Mouse (Mus musculus): ENCODE data around the gene Tent5c. TPM values are rescaled to one million over a fixed set of nuclear protein-coding genes. Genes with fewer than 3 reads are reported as not detected.

Tent5c gene
- polyA plus RNA-seq, 1 experiment: 0.13 TPM

DNA sequence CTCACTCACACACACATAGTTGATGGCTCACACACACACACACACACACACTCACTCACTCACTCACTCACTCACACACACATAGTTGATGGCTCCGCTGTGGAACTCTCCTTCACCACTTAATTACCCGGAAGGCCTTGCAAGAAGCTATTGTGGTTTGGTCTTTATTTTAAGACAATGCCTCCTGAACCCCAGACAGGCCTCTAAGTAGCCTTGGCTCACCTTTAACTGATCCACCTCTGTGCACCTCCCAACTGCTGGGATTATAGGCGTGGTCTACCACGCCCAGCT is 831 bp upstream of the Tent5c start:
- TF ChIP-seq TCF3 (IDR thresholded peaks at IDR 0.05; ENCODE audit: insufficient read length, low read depth): no peak
- no peak for TF ChIP-seq POLR2AphosphoS2 (IDR thresholded peaks at IDR 0.05; ENCODE audit: insufficient read length, low read depth)
- no peak for TF ChIP-seq MYOD1 (IDR thresholded peaks at IDR 0.05; ENCODE audit: control insufficient read depth in 1 of 3, insufficient read length in 2 of 3, low read depth in 2 of 3)
- no peak for TF ChIP-seq TCF12 (IDR thresholded peaks at IDR 0.05; ENCODE audit: insufficient read depth, poor library complexity, severe bottlenecking)

DNA sequence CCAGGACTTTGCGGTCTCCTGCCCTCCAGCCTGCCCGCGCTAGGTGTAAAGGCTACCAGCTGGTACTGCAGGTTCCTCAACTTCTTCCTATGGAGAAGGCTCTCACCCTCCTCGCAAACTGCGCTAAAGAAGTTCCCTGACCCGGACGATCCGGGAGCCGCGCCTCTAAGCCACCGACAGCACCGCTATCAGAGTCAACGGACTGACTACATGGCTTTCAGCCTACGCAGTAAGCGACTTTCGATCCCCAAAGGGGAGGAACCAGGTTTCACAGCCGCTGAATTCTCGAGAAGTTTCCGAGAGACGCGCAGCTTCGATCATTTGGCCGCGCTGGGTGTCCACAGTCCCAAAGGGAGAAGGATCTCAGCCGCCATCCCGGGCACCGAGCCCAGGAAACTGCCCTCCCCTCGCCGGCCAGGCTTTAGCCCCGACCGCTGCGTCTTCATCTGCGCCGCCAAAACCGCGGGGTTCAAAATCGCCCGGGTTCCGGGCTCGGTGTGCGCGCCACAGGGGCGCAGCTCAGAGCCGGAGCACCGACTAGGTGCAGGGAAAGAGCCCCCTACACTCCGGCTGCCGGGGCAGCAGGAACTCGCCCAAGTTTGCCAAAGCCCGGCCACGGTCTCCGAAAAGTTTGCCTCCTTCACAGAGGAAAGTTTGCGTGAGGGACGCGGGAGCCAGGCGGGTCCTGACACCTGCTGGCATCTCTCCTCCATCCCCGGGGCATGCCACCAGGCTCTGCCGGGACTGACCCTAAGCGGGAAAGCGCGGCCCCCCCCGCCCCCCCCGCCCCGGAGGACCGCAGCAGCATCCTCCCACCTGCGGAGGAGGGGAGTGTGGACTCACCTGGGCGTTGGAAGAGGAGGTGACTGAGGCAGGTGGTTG is 632 bp downstream of the Tent5c start:
- TF ChIP-seq CEBPB (IDR thresholded peaks at IDR 0.05; ENCODE audit: insufficient read depth, poor library complexity, severe bottlenecking) (no peak), TCF3 (IDR thresholded peaks at IDR 0.05; ENCODE audit: insufficient read length, low read depth) (no peak), USF1 (IDR thresholded peaks at IDR 0.05; ENCODE audit: low read depth) (no peak), POLR2A (IDR thresholded peaks at IDR 0.05; ENCODE audit: insufficient read length, low read depth) (no peak), MYOD1 (IDR thresholded peaks at IDR 0.05; ENCODE audit: control insufficient read depth in 1 of 3, insufficient read length in 2 of 3, low read depth in 2 of 3) (no peak), POLR2AphosphoS2 (IDR thresholded peaks at IDR 0.05; ENCODE audit: insufficient read length, low read depth) (no peak), E2F4 (IDR thresholded peaks at IDR 0.05; ENCODE audit: insufficient read depth) (no peak), MYOG (IDR thresholded peaks at IDR 0.05; ENCODE audit: control insufficient read depth in 1 of 3, insufficient read depth in 1 of 3, insufficient read length in 2 of 3, low read depth in 2 of 3) (no peak), TCF12 (IDR thresholded peaks at IDR 0.05; ENCODE audit: insufficient read depth, poor library complexity, severe bottlenecking) (no peak), MAX (IDR thresholded peaks at IDR 0.05; ENCODE audit: low read depth) (no peak), SRF (IDR thresholded peaks at IDR 0.05; ENCODE audit: control insufficient read depth, insufficient read length, low read depth) (no peak), REST (IDR thresholded peaks at IDR 0.05; ENCODE audit: insufficient read depth, insufficient read length) (no peak)
- no peaks in the 10 kb centered on the region for H3K36me3 ChIP-seq (ENCODE audit: control insufficient read depth, insufficient read depth)
- H3ac ChIP-seq (ENCODE audit: control insufficient read depth, insufficient read length): no peak overlapping the region
- H3K4me3 ChIP-seq: peak overlapping the region; percentile 43
- peak overlapping the region; percentile 81 for H3K4me2 ChIP-seq (ENCODE audit: low read depth)
- peaks cover 14% of the 10 kb centered on the region for H3K27me3 ChIP-seq (ENCODE audit: control insufficient read depth, insufficient read depth, insufficient read length)
- H3K79me2 ChIP-seq (ENCODE audit: control insufficient read depth, insufficient read depth): no peaks in the 10 kb centered on the region

More for the DNA sequence above, 831 bp upstream of the Tent5c start:
- no peak overlapping the region for H3ac ChIP-seq (ENCODE audit: control insufficient read depth, insufficient read length)
- H3K79me2 ChIP-seq (ENCODE audit: control insufficient read depth, insufficient read depth): no peaks in the 10 kb centered on the region
- H3K4me3 ChIP-seq: peak overlapping the region; percentile 43
- peaks cover 14% of the 10 kb centered on the region for H3K27me3 ChIP-seq (ENCODE audit: control insufficient read depth, insufficient read depth, insufficient read length)
- peak overlapping the region; percentile 76 for H3K4me2 ChIP-seq (ENCODE audit: low read depth)
- no peaks in the 10 kb centered on the region for H3K36me3 ChIP-seq (ENCODE audit: control insufficient read depth, insufficient read depth)

DNA sequence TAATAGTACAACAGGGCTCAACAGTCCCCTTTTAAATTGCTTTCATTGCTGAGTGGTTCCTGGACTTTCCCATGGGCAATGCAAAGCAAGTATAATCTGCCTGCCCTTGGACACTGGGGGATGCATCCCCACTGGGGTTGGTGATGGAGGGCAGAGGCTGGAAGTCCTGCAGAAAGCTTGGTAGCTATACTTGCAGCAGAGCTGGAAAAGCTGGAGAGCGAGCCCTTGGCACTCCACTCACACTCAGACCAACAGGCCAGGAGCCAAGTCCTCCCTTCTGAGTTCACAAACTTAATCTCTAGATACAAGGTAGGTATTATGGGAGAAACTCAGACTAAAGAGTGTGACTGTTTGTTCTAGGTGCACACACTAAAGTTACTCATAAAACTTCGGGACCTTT is 2.1 kb downstream of the Tent5c start:
- TF ChIP-seq TCF3 (IDR thresholded peaks at IDR 0.05; ENCODE audit: insufficient read length, low read depth) (no peak), E2F4 (IDR thresholded peaks at IDR 0.05; ENCODE audit: insufficient read depth) (no peak), USF1 (IDR thresholded peaks at IDR 0.05; ENCODE audit: low read depth) (no peak), MYOG (IDR thresholded peaks at IDR 0.05; ENCODE audit: control insufficient read depth in 1 of 3, insufficient read depth in 1 of 3, insufficient read length in 2 of 3, low read depth in 2 of 3) (no peak), MYOD1 (IDR thresholded peaks at IDR 0.05; ENCODE audit: control insufficient read depth in 1 of 3, insufficient read length in 2 of 3, low read depth in 2 of 3) (no peak), TCF12 (IDR thresholded peaks at IDR 0.05; ENCODE audit: insufficient read depth, poor library complexity, severe bottlenecking) (no peak), POLR2A (IDR thresholded peaks at IDR 0.05; ENCODE audit: insufficient read length, low read depth) (no peak), POLR2AphosphoS2 (IDR thresholded peaks at IDR 0.05; ENCODE audit: insufficient read length, low read depth) (no peak), REST (IDR thresholded peaks at IDR 0.05; ENCODE audit: insufficient read depth, insufficient read length) (no peak), MAX (IDR thresholded peaks at IDR 0.05; ENCODE audit: low read depth) (no peak), CEBPB (IDR thresholded peaks at IDR 0.05; ENCODE audit: insufficient read depth, poor library complexity, severe bottlenecking) (no peak), SRF (IDR thresholded peaks at IDR 0.05; ENCODE audit: control insufficient read depth, insufficient read length, low read depth) (no peak)
- H3K36me3 ChIP-seq (ENCODE audit: control insufficient read depth, insufficient read depth): no peaks in the 10 kb centered on the region
- H3K4me3 ChIP-seq: no peak overlapping the region
- H3K79me2 ChIP-seq (ENCODE audit: control insufficient read depth, insufficient read depth): no peaks in the 10 kb centered on the region
- no peak overlapping the region for H3ac ChIP-seq (ENCODE audit: control insufficient read depth, insufficient read length)
- H3K4me2 ChIP-seq (ENCODE audit: low read depth): no peak overlapping the region
- peaks cover 14% of the 10 kb centered on the region for H3K27me3 ChIP-seq (ENCODE audit: control insufficient read depth, insufficient read depth, insufficient read length)

DNA sequence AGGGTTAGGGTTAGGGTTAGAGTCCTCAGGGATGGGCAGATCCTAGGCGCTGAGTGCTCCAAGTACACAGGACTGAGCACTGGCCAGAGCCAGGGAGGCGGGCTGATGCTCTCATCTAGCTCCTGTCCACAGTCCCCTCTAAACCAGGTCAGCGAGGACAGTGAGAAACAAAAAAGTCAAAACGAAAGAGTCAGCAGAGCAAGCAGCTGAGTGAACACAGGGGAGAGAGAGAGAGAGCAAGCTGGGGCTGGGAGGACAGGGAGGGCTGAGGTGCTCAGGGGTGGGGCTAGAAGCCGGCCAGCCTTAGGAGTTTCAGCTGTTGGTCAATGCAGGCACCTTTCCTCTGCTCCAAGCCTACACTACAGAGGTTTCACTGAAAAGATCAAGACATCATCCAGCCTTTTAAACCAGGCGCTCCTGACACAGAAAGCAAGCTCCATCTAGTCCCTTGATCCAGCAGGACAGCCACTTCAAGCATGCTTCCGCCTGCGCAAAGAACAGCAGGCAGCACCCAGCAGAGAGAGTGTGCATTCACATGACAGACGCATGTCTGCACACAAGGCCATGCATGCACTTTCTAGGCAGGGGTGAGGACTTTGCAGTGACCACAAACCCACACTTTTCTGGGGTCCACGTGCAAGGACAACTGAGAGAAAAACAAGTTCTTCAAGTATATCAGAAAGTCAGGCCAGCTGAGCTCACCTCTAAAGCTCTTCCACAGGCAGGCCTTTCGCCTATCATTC is 3.6 kb downstream of the Tent5c start:
- Histone ChIP-seq H3K27me3 (ENCODE audit: control insufficient read depth, insufficient read depth, insufficient read length) (peaks cover 14% of the 10 kb centered on the region), H3K4me2 (ENCODE audit: low read depth) (no peak overlapping the region), H3K36me3 (ENCODE audit: control insufficient read depth, insufficient read depth) (no peaks in the 10 kb centered on the region), H3ac (ENCODE audit: control insufficient read depth, insufficient read length) (no peak overlapping the region), H3K4me3 (no peak overlapping the region), H3K79me2 (ENCODE audit: control insufficient read depth, insufficient read depth) (no peaks in the 10 kb centered on the region)
- TF ChIP-seq POLR2AphosphoS2 (IDR thresholded peaks at IDR 0.05; ENCODE audit: insufficient read length, low read depth) (no peak), E2F4 (IDR thresholded peaks at IDR 0.05; ENCODE audit: insufficient read depth) (no peak), USF1 (IDR thresholded peaks at IDR 0.05; ENCODE audit: low read depth) (no peak)
